Mouse (Mus musculus): ENCODE measurements around the gene Fam133b.

DNA sequence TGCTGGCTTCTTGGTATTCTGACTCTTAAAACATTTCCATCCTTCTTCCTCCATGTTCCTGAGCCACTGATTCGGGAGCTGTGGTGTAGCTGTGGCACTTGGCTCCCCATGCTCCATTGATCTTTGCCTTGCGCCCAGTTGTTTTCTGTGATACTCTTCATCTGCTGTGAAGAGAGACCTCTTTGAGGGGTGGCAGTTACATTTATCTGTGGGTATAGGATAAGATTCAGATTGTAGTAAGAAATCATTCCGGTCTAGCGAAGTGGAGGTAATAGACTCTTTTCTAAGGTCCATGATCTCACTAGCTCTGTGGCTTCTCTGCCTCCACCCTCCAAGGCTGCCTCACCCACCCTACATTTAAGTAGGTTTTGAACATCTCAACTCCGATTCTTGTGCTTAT is 43.3 kb upstream of the Fam133b start:
- TF ChIP-seq CTCF (IDR thresholded peaks at IDR 0.05; ENCODE audit: borderline replicate concordance, insufficient read depth, low read depth, low read length) = no peak
- TF ChIP-seq POLR2A (IDR thresholded peaks at IDR 0.05; ENCODE audit: borderline replicate concordance, insufficient read depth, low read length) = no peak
